Mouse (Mus musculus): ENCODE data around the gene Tnip3. TPM values are rescaled to one million over a fixed set of nuclear protein-coding genes. Genes with fewer than 3 reads are reported as not detected.

The Tnip3 gene
- polyA plus RNA-seq, 1 experiment = not detected

DNA sequence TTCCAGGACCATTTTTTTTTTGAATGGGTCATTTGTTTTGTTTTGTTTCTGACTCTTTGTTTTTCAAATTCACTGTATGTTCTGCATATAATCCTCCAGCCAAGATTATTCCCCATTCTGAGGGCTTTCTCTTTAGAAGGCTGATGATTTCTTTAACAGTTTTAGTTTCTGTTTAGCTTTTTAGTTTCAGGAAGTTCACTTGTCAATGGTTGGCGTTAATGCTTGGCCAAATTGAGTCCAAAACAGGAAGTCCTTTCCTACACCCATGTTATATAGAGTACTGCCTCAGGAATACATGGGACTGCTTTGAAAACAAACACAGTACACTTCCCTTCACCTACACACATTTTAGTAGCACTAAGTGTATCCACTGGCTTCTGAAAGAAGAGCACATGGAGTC is 2.8 kb downstream of the Tnip3 start:
- H3K27me3 ChIP-seq (ENCODE audit: control insufficient read depth, insufficient read depth, low read length, poor library complexity, severe bottlenecking) = no peaks in the 10 kb centered on the region
- no peak overlapping the region for H3K9ac ChIP-seq (ENCODE audit: low read depth, poor library complexity, severe bottlenecking)
- H3K27ac ChIP-seq (ENCODE audit: insufficient read depth, low read length) = no peak overlapping the region
- H3K9me3 ChIP-seq (replicated peaks; ENCODE audit: control insufficient read depth, insufficient read depth, low read length, poor library complexity, severe bottlenecking) = no peaks in the 10 kb centered on the region
- H3K36me3 ChIP-seq (ENCODE audit: control insufficient read depth, insufficient read depth, low read length, poor library complexity, severe bottlenecking) = no peaks in the 10 kb centered on the region
- H3K4me3 ChIP-seq (ENCODE audit: low read depth, low read length) = no peak overlapping the region
- TF ChIP-seq EP300 (IDR thresholded peaks at IDR 0.05; ENCODE audit: insufficient read depth, low read depth, low read length) (no peak), POLR2A (IDR thresholded peaks at IDR 0.05; ENCODE audit: insufficient read depth, low read length) (no peak)
- no peaks in the 10 kb centered on the region for H3K4me1 ChIP-seq (ENCODE audit: control insufficient read depth, insufficient read depth, low read length)

DNA sequence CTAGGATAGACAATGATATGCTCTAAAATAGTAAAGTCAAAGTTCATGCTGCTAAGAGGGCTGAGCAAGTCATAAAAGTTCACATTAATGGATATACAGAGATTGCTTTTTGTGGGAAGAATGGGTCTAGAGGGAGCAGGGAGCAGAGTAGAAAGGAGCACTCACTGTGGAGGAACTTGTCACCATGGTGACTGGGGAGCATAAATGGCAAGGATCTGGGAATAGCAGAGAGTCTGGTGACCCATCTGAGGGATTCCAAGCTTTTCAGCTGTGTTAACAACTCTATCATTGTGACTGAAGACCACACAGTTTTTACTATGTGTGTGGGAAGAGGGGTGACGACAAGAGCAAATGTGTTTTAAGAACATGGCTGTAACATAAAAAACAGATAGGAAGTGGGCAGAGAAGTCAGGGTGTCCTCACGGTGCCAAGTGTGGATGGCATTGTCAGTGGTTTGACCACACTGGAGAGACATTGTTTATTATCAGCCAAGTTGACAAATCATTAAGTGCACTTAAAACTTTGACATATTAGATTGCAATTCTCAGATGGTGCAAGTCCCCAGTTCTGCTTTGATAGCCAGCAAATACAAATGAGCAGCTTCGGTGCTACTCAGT is 6.2 kb downstream of the Tnip3 start:
- Histone ChIP-seq H3K4me1 (ENCODE audit: control insufficient read depth, insufficient read depth, low read length) (no peaks in the 10 kb centered on the region), H3K9me3 (replicated peaks; ENCODE audit: control insufficient read depth, insufficient read depth, low read length, poor library complexity, severe bottlenecking) (no peaks in the 10 kb centered on the region), H3K27ac (ENCODE audit: insufficient read depth, low read length) (no peak overlapping the region), H3K36me3 (ENCODE audit: control insufficient read depth, insufficient read depth, low read length, poor library complexity, severe bottlenecking) (no peaks in the 10 kb centered on the region), H3K27me3 (ENCODE audit: control insufficient read depth, insufficient read depth, low read length, poor library complexity, severe bottlenecking) (no peaks in the 10 kb centered on the region), H3K9ac (ENCODE audit: low read depth, poor library complexity, severe bottlenecking) (no peak overlapping the region), H3K4me3 (ENCODE audit: low read depth, low read length) (no peak overlapping the region)
- no peak for TF ChIP-seq EP300 (IDR thresholded peaks at IDR 0.05; ENCODE audit: insufficient read depth, low read depth, low read length)

DNA sequence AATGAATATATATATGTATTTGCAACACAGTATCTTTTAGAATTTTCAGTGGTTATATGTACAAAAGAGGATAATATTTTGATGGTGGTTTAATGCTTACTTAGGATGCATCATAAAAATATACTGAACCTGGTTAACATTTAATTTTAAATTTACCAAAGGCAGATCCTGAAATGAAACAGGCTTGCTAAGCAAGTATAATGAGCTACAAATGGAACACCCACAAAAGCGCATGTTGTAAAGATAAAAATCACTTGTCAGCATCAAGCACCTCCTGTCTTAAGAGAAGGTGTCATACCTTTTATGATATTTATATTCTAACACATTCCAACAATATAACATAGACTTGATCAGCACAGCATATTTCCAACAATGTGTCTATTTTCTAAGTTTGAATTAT is 8.6 kb downstream of the Tnip3 start:
- Histone ChIP-seq H3K27me3 (ENCODE audit: control insufficient read depth, insufficient read depth, low read length, poor library complexity, severe bottlenecking) (no peaks in the 10 kb centered on the region), H3K27ac (ENCODE audit: insufficient read depth, low read length) (no peak overlapping the region), H3K9me3 (replicated peaks; ENCODE audit: control insufficient read depth, insufficient read depth, low read length, poor library complexity, severe bottlenecking) (no peaks in the 10 kb centered on the region), H3K36me3 (ENCODE audit: control insufficient read depth, insufficient read depth, low read length, poor library complexity, severe bottlenecking) (no peaks in the 10 kb centered on the region), H3K4me3 (ENCODE audit: low read depth, low read length) (no peak overlapping the region), H3K4me1 (ENCODE audit: control insufficient read depth, insufficient read depth, low read length) (no peaks in the 10 kb centered on the region), H3K9ac (ENCODE audit: low read depth, poor library complexity, severe bottlenecking) (no peak overlapping the region)
- no peak for TF ChIP-seq EP300 (IDR thresholded peaks at IDR 0.05; ENCODE audit: insufficient read depth, low read depth, low read length)
- TF ChIP-seq POLR2A (IDR thresholded peaks at IDR 0.05; ENCODE audit: insufficient read depth, low read length) = no peak
- no peak for TF ChIP-seq CTCF (IDR thresholded peaks at IDR 0.05; ENCODE audit: low read depth, low read length)

DNA sequence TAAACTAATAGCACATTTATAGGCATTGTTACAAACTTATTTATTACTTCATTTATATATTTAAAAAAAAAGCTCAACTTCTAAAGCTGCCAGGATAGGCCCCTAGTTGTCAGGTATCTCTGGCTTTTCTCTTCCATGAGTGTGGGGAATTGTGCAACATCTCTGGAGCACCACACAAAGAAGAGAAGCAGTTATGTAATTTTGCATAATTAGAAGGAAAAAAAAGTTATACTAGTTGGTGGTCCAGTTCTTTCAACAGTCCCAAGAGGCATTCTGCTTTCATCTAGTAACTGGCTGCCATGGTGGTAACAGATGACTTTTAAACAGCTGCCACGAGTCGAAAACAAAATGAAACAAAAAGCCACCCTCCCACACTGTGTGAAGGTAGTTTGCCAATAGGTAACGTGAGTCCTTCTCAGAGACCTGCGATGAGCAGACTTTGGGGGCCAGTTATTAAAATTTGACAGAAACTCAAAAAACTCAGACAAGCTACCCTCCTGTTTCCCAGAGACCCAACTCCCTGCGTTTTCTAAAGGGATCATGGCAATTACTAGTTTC is 12.3 kb downstream of the Tnip3 start:
- TF ChIP-seq POLR2A (IDR thresholded peaks at IDR 0.05; ENCODE audit: insufficient read depth, low read length) = no peak
- no peak for TF ChIP-seq CTCF (IDR thresholded peaks at IDR 0.05; ENCODE audit: low read depth, low read length)
- TF ChIP-seq EP300 (IDR thresholded peaks at IDR 0.05; ENCODE audit: insufficient read depth, low read depth, low read length) = no peak
- H3K9ac ChIP-seq (ENCODE audit: low read depth, poor library complexity, severe bottlenecking) = no peak overlapping the region
- no peaks in the 10 kb centered on the region for H3K27me3 ChIP-seq (ENCODE audit: control insufficient read depth, insufficient read depth, low read length, poor library complexity, severe bottlenecking)
- H3K36me3 ChIP-seq (ENCODE audit: control insufficient read depth, insufficient read depth, low read length, poor library complexity, severe bottlenecking) = no peaks in the 10 kb centered on the region
- H3K27ac ChIP-seq (ENCODE audit: insufficient read depth, low read length) = no peak overlapping the region
- no peaks in the 10 kb centered on the region for H3K9me3 ChIP-seq (replicated peaks; ENCODE audit: control insufficient read depth, insufficient read depth, low read length, poor library complexity, severe bottlenecking)
- no peak overlapping the region for H3K4me3 ChIP-seq (ENCODE audit: low read depth, low read length)
- H3K4me1 ChIP-seq (ENCODE audit: control insufficient read depth, insufficient read depth, low read length) = no peaks in the 10 kb centered on the region

DNA sequence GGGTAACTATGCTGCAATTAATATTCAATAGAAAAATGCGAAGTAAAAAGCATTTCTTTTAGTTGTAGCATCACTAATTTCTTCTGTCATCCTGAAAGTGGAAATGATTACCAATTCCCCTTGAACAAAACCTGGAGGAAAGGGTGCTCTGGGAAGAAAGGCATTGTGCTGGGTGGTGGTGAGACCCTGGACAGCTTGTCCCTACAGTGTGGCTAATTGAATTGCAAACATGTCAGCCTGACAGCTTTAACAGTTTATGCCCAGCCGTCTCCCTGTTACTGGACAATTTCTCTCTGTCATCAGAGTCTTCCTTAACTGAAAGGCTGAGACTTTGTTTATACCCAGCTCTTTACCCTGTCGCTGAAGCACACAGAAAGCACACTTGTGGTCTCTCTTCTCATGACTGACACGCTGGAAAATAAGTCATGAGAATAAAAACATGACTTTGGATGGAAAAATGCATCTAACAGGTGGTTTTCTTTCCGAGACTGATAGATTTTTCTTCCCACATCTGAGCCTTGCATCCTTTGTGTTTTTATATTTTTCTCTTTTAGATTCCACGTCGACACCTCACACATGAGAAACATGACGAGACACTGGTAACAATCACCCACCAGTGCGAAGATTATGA is 13.0 kb downstream of the Tnip3 start:
- Histone ChIP-seq H3K27ac (ENCODE audit: insufficient read depth, low read length) (no peak overlapping the region), H3K9me3 (replicated peaks; ENCODE audit: control insufficient read depth, insufficient read depth, low read length, poor library complexity, severe bottlenecking) (no peaks in the 10 kb centered on the region), H3K4me3 (ENCODE audit: low read depth, low read length) (no peak overlapping the region), H3K4me1 (ENCODE audit: control insufficient read depth, insufficient read depth, low read length) (no peaks in the 10 kb centered on the region), H3K9ac (ENCODE audit: low read depth, poor library complexity, severe bottlenecking) (no peak overlapping the region), H3K36me3 (ENCODE audit: control insufficient read depth, insufficient read depth, low read length, poor library complexity, severe bottlenecking) (no peaks in the 10 kb centered on the region), H3K27me3 (ENCODE audit: control insufficient read depth, insufficient read depth, low read length, poor library complexity, severe bottlenecking) (no peaks in the 10 kb centered on the region)
- TF ChIP-seq POLR2A (IDR thresholded peaks at IDR 0.05; ENCODE audit: insufficient read depth, low read length) (no peak), EP300 (IDR thresholded peaks at IDR 0.05; ENCODE audit: insufficient read depth, low read depth, low read length) (no peak), CTCF (IDR thresholded peaks at IDR 0.05; ENCODE audit: low read depth, low read length) (no peak)

DNA sequence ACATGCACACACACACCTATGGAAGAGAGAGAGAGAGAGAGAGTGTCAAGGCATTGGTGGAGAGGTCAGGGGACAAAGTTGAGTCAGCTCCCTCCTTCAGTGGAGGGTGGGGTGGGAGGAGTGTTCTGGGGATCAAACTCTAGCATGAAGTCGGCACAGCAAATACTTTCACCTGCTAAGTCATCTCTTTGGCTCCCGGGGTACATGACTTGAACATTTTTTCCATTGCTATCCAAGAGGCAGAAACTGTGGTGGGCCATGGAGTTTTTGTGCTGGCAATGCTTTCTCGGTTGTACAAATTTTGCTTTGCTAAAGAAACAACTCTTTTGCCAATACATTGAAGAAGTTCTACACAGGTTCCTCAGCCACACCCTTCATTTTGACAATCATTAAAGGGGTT is 13.8 kb downstream of the Tnip3 start:
- Histone ChIP-seq H3K9ac (ENCODE audit: low read depth, poor library complexity, severe bottlenecking) (no peak overlapping the region), H3K4me1 (ENCODE audit: control insufficient read depth, insufficient read depth, low read length) (no peaks in the 10 kb centered on the region), H3K4me3 (ENCODE audit: low read depth, low read length) (no peak overlapping the region), H3K36me3 (ENCODE audit: control insufficient read depth, insufficient read depth, low read length, poor library complexity, severe bottlenecking) (no peaks in the 10 kb centered on the region), H3K27ac (ENCODE audit: insufficient read depth, low read length) (no peak overlapping the region), H3K9me3 (replicated peaks; ENCODE audit: control insufficient read depth, insufficient read depth, low read length, poor library complexity, severe bottlenecking) (no peaks in the 10 kb centered on the region), H3K27me3 (ENCODE audit: control insufficient read depth, insufficient read depth, low read length, poor library complexity, severe bottlenecking) (no peaks in the 10 kb centered on the region)
- no peak for TF ChIP-seq CTCF (IDR thresholded peaks at IDR 0.05; ENCODE audit: low read depth, low read length)
- TF ChIP-seq POLR2A (IDR thresholded peaks at IDR 0.05; ENCODE audit: insufficient read depth, low read length) = no peak
- TF ChIP-seq EP300 (IDR thresholded peaks at IDR 0.05; ENCODE audit: insufficient read depth, low read depth, low read length) = no peak
